Mouse (Mus musculus): ENCODE data around the gene Meaf6.

DNA sequence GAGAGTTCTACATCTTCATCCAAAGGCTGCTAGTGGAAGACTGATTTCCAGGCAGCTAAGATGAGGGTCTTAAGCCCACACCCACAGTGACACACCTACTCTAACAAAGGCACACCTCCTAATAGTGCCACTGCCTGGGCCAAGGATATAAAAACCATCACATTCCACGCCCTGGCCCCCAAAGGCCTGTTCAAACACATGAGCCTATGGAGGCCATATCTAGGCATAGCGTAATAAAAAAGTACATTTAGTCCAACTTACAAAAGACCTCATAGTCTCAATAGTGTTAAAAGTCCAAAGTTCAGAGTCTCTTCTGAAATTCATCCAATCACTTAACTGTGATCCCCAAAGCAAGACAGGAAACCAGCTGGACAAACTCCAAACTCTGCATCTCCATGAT is 6.2 kb upstream of the Meaf6 start:
- TF ChIP-seq POLR2A (IDR thresholded peaks at IDR 0.05; ENCODE audit: borderline replicate concordance, extremely low read depth, low read depth, low read length) (no peak), CTCF (IDR thresholded peaks at IDR 0.05; ENCODE audit: insufficient read depth, low read length) (no peak)
